ENCODE assay signal across 9 mouse cellular contexts in the genomic region with DNA sequence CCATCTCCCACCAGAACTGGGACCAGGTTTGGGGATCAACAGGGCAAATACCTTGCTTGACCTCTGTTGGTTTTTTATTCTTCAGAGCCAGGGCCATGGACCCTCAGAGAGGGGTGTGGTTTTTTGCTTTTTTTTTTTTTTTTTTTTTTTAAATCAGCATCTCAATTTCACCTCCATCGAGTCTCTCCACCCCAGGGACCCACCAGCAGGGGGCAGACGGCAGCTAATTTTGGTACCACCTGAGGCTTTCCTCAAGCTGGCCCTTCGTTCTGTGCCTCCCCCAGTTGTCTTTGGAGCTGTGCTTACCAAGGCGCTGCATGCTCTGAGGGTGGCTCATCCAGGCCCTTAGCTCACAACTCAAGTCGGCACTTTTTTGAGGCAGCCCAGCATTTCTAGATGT. TPM values are rescaled to one million over a fixed set of nuclear protein-coding genes. Genes with fewer than 3 reads are reported as not detected.
DNase-seq lines count a peak whose midpoint lies in the region; ATAC-seq lines count a peak whose summit lies in the region.
"Had no signal": no experiment of that assay in that cellular context is flagged by ENCODE, and none has a peak within 500 bp of the region (broad histone marks: within the 10 kb centered on the region; RNA-seq: fewer than 3 reads in every experiment).

No protein-coding gene starts in this region.

- H3K27ac ChIP-seq in heart, embryonic 11.5 days (ENCODE audit: low read depth, low read length) = no peak overlapping the region
- H3K27ac ChIP-seq: neural tube, embryonic 12.5 days had no signal

- no peak for ATAC-seq in heart, embryonic 11.5 days (replicated peaks; ENCODE audit: insufficient number of reproducible peaks, low FRiP score, low TSS enrichment)

- H3K4me3 ChIP-seq in heart, embryonic 11.5 days (ENCODE audit: low read depth, low read length) = no peak overlapping the region
- H3K4me3 ChIP-seq: neural tube, embryonic 12.5 days had no signal

- intact Hi-C loops in heart, postnatal 14 days (cut with DNase I) = no loop called here

- H3K27me3 ChIP-seq in heart, embryonic 11.5 days (ENCODE audit: control insufficient read depth, insufficient read depth, low read length) = no peaks in the 10 kb centered on the region
- H3K27me3 ChIP-seq: neural tube, embryonic 12.5 days had no signal

- no peaks in the 10 kb centered on the region for H3K4me1 ChIP-seq in heart, embryonic 11.5 days (ENCODE audit: control insufficient read depth, insufficient read depth, low read length)
- H3K4me1 ChIP-seq: neural tube, embryonic 12.5 days had no signal

- H3K9me3 ChIP-seq in heart, embryonic 11.5 days (replicated peaks; ENCODE audit: control insufficient read depth, low read length) = no peaks in the 10 kb centered on the region
- H3K9me3 ChIP-seq: neural tube, embryonic 12.5 days had no signal

- peaks cover 32% of the 10 kb centered on the region for H3K36me3 ChIP-seq in heart, embryonic 11.5 days (ENCODE audit: control insufficient read depth, insufficient read depth, low read length)

- H3K9ac ChIP-seq in heart, embryonic 11.5 days (ENCODE audit: low read depth, low read length) = no peak overlapping the region
- H3K9ac ChIP-seq: neural tube, embryonic 12.5 days had no signal

- peak; percentile 57 to 62 for DNase-seq in heart, postnatal 14 days
- DNase-seq in spleen, adult 18-20 months = peak; percentile 35 to 63
- DNase-seq in spleen, adult 12 weeks (ENCODE audit: low spot score) = no peak
- peak; percentile 65 to 80 for DNase-seq in adrenal gland, postnatal 36 days
- DNase-seq in layer of hippocampus, postnatal 14 days (ENCODE audit: low spot score in 2 of 2) = peak; percentile 41 to 64
- DNase-seq in right cerebral cortex, postnatal 10 days (ENCODE audit: low spot score in 2 of 2) = peak; percentile 61 to 74
- no peak for DNase-seq in frontal cortex, postnatal 25 days (ENCODE audit: low spot score in 2 of 2)

- H3K4me2 ChIP-seq in heart, embryonic 11.5 days = no peak overlapping the region
- H3K4me2 ChIP-seq: neural tube, embryonic 12.5 days had no signal

- 47% methylated on average over 5 of the region's 5 CpGs for WGBS in heart, embryonic 11.5 days (ENCODE audit: insufficient replicate concordance)

RNA-seq across cellular contexts. Expression of a gene that starts 11.7 kb away (rescaled TPM):
- total RNA-seq in heart, postnatal 14 days (2021) = 1 to 10 TPM; 5.9 to 6.1 TPM
- polyA plus RNA-seq in heart, embryonic 11.5 days (2014; fragmentation: Nextera tagmentation; extraction: Ambion mirVana) = 6.4 and 7.6 TPM in 2 replicates
- 10 to 100 TPM; 17.4 to 18.8 TPM for total RNA-seq in adrenal gland, postnatal 36 days (2021)
- total RNA-seq in layer of hippocampus, postnatal 14 days (2021) = 10 to 100 TPM; 19.5 to 22.4 TPM

RNA-seq across cellular contexts. Expression of a gene that starts 12.1 kb away (rescaled TPM):
- 10 to 100 TPM; 62.8 to 70.8 TPM for total RNA-seq in heart, postnatal 14 days (2021)
- 120 and 125 TPM in 2 replicates for polyA plus RNA-seq in heart, embryonic 11.5 days (2014; fragmentation: Nextera tagmentation; extraction: Ambion mirVana)
- 100 to 1,000 TPM in 1 of 2 experiments, 10 to 100 TPM in 1; 96.5 to 105 TPM for total RNA-seq in adrenal gland, postnatal 36 days (2021)
- 10 to 100 TPM; 76.5 to 86.4 TPM for total RNA-seq in layer of hippocampus, postnatal 14 days (2021)

RNA-seq across cellular contexts. Expression of a gene that starts 17.7 kb away (rescaled TPM):
- total RNA-seq in heart, postnatal 14 days (2021) = 1 to 10 TPM; 5.7 to 6.6 TPM
- 6.3 and 6.4 TPM in 2 replicates for polyA plus RNA-seq in heart, embryonic 11.5 days (2014; fragmentation: Nextera tagmentation; extraction: Ambion mirVana)
- 10 to 100 TPM; 11.5 to 13.1 TPM for total RNA-seq in adrenal gland, postnatal 36 days (2021)
- total RNA-seq in layer of hippocampus, postnatal 14 days (2021) = 10 to 100 TPM; 11.0 to 14.0 TPM

RNA-seq across cellular contexts. Expression of a gene that starts 19.2 kb away (rescaled TPM):
- total RNA-seq in heart, postnatal 14 days (2021) = under 1 TPM in 1 of 2 experiments, not detected in 1; 0.12 TPM
- polyA plus RNA-seq in heart, embryonic 11.5 days (2014; fragmentation: Nextera tagmentation; extraction: Ambion mirVana) = 2.2 and 2.7 TPM in 2 replicates
- total RNA-seq in adrenal gland, postnatal 36 days (2021) = not detected
- total RNA-seq in layer of hippocampus, postnatal 14 days (2021) = under 1 TPM; 0.72 to 0.78 TPM

RNA-seq across cellular contexts. Expression of a gene that starts 28.5 kb away (rescaled TPM):
- total RNA-seq in heart, postnatal 14 days (2021) = under 1 TPM; 0.37 to 0.55 TPM
- polyA plus RNA-seq in heart, embryonic 11.5 days (2014; fragmentation: Nextera tagmentation; extraction: Ambion mirVana) = 9.0 and 10.8 TPM in 2 replicates
- total RNA-seq in adrenal gland, postnatal 36 days (2021) = under 1 TPM; 0.40 to 0.56 TPM
- total RNA-seq in layer of hippocampus, postnatal 14 days (2021) = 1 to 10 TPM in 1 of 2 experiments, under 1 TPM in 1; 0.55 to 1.6 TPM

Comparison
In these comparisons a context has a peak if more than half of its experiments do, and no peak if none do; other contexts are left out.
1. DNase-seq: peak in heart, postnatal 14 days (2 of 2), spleen, adult 18-20 months (2 of 2), adrenal gland, postnatal 36 days (2 of 2), layer of hippocampus, postnatal 14 days (2 of 2) and right cerebral cortex, postnatal 10 days (2 of 2); none in spleen, adult 12 weeks (single experiment) and frontal cortex, postnatal 25 days (0 of 2).